Mouse (Mus musculus) embryonic fibroblast, embryonic 13.5 days (primary cell): ENCODE data around the gene Afg3l1.

Experiments used
- CTCF ChIP-seq: IDR thresholded peaks from 2 replicates; pipeline ENCODE4 v1.5.1; 2011; ENCODE audit warnings: mild to moderate bottlenecking, control low read depth, low read length, moderate library complexity, borderline replicate concordance; ENCODE audit not compliant: insufficient read depth
- POLR2A ChIP-seq: IDR thresholded peaks from 2 replicates; pipeline ENCODE4 v1.6.1; 2011; ENCODE audit warnings: low read depth, mild to moderate bottlenecking, control low read depth, low read length, moderate library complexity

DNA sequence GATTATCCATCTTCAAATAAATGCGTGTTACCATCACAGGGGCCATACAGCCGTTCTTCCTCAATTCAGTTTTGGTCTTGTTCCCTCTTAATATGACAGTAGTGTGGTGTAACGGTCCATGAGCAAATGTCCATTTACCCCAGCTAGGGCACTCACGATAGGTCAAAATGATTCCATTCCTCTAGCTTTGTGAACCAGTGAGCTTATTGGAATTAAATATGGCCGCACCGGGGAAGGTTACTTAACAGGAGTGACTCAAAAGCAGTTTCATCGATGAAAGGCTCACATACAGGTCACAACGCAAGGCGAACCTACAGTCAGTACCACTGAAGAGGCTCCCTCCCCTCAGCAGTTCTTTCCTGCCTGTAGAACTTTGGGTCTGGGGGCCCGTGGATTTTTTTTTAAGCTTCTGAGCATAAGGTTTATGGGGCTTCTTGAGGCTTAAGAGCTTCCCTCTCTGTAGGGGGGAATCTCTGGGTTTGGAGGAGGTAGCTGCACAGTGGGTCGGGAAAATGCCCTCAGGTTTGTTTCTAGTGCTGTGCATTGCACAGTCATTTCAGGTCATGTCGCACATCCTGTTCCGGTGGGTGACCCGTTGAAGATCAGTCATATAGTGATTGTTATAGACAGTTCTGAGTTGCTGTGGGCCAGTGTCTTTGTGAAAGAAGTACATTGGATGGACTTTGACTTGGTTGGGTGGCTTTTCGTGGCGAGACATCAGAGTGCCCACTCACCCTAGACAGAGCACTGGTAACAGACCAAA lies 934 bp downstream of the Afg3l1 start:
- no peak for TF ChIP-seq CTCF
- no peak for TF ChIP-seq POLR2A
